Mouse (Mus musculus) left cerebral cortex, adult 2 months (tissue): ENCODE results near the gene Ptar1. TPM values are rescaled to one million over a fixed set of nuclear protein-coding genes. Genes with fewer than 3 reads are reported as not detected.

Experiments
- DNase-seq, 2 experiments: peaks; one replicate each; pipeline ENCODE4 v3.0.0; 2021 to 2022; ENCODE audit warnings: low spot score in 2 of 2, mixed read lengths in 1 of 2; ENCODE audit errors: extremely low spot score in 1 of 2
- H3K27ac ChIP-seq: fragments of 200-600 bp; 2 replicates; pipeline ENCODE4 v1.8.1; 2022
- H3K4me3 ChIP-seq: fragments of 200-600 bp; 2 replicates; pipeline ENCODE4 v1.8.1; 2022
- CTCF ChIP-seq: fragments of 200-600 bp; IDR thresholded peaks from 2 replicates; pipeline ENCODE4 v1.8.1; 2022; ENCODE audit warnings: antibody characterized with exemption, mild to moderate bottlenecking, moderate library complexity
- intact Hi-C: fragments of 180-260 bp; cut with DNase I; formaldehyde crosslinking; loops from one replicate; pipeline ENCODE4 v1.15.1; 2025
- total RNA-seq, 2 experiments: library from RNA; stranded (reverse); gene quantifications; 2 replicates each; pipeline ENCODE4 v1.2.3; 2021

Gene Ptar1
- total RNA-seq, 2 experiments from 2014 or later = 37.0 to 40.9 TPM

DNA sequence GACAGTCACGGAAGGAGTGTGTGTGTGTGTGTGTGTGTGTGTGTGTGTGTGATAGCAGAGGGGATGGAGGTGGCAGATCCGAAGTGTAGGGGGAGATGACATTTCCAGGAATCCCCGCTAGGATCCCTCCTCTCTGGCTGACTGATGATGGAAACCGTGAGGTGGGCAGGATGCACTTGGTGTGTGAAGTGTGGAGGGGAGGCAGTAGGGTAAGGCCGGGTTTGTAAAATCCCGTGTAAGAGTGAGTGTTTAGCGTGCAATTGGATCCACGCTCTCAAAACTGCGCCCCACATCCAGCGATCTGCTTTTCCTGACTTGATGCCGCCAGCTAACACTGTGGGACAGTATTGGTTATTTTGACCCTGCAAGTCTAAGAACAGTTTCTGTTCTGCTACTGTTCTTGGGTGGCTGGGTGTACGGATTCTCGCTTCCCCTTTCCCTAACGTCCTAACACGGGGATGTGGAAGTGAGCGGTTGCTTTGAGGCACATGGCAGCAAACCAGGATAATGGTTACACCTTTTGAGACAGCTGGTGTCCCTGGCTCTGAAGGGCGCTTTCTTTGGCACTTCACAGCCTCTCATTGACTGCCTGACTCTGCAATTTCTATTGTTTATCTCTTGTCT is 72.2 kb downstream of the Ptar1 start:
- H3K27ac ChIP-seq = peak overlapping the region; percentile 97
- no peak for TF ChIP-seq CTCF
- peak in 1 of 2 experiments; percentile 31 for DNase-seq
- intact Hi-C loops = loop anchor here (2.0 to 10.0 kb wide), 4 partner anchors 181 to 465 kb away; no protein-coding TSS in a partner anchor
- peak overlapping the region; percentile 83 for H3K4me3 ChIP-seq

DNA sequence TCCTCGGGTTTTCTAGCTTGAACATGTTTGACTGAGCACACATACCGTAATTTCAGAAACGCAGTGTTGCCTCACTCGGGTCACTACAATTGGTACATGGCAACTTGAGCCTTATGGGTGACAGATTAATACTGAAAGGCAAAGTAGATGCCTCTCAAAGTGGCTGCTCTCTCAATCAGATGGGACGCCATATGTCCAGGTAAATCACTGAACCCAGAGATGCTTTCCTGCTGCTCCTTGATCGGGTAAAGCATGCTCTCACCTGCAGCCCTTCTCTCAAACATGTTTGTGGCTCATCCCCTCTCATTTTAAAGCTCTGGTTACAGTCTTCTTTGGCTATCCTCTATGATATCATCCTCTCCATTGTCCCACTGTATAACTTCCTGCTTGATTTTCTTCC is 76.1 kb downstream of the Ptar1 start:
- no peak for DNase-seq
- intact Hi-C loops = no loop called here
- H3K4me3 ChIP-seq = no peak overlapping the region
- no peak overlapping the region for H3K27ac ChIP-seq
- TF ChIP-seq CTCF = no peak

DNA sequence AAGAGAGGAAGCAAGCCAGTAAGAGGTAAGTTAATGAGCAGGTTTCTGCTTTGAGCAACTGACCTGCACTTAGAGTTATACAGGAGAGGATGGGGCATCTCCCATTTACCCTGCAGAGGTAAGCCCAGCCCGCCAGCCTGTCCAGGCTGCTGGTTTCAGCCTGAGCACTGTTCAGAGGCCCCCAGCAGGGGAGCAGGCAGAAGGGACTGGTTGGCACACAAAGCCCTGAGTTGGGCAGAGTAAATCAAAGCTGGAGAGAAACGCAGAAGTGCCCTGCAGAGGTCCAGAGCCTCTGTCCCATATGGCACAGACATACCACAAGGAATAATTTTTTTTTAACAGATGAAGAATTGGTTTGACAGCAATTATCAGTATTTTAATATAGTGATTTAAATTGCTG is 76.8 kb downstream of the Ptar1 start:
- no peak overlapping the region for H3K27ac ChIP-seq
- intact Hi-C loops = no loop called here
- DNase-seq = no peak
- no peak overlapping the region for H3K4me3 ChIP-seq
- TF ChIP-seq CTCF = no peak

DNA sequence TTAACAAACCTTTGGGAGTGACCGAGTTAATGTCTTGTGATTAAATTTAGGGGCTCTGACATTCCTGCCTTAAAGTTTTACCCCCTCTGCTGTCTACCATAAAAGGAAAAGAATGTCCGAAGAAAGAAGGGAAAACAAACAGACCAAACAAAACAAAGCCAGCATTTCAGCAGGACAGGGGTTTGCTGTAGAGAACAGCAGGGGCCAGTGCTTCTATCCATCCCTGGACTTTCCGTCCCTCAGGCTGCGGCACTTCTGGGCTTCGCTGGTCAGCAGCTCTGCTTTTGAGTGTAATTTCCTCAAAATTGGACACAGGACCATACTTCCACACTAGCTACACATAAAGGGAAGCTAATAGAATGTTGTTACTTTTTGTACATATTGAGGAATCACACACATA is 81.6 kb downstream of the Ptar1 start:
- DNase-seq = no peak
- no peak overlapping the region for H3K4me3 ChIP-seq
- no peak overlapping the region for H3K27ac ChIP-seq
- intact Hi-C loops = no loop called here
- no peak for TF ChIP-seq CTCF

DNA sequence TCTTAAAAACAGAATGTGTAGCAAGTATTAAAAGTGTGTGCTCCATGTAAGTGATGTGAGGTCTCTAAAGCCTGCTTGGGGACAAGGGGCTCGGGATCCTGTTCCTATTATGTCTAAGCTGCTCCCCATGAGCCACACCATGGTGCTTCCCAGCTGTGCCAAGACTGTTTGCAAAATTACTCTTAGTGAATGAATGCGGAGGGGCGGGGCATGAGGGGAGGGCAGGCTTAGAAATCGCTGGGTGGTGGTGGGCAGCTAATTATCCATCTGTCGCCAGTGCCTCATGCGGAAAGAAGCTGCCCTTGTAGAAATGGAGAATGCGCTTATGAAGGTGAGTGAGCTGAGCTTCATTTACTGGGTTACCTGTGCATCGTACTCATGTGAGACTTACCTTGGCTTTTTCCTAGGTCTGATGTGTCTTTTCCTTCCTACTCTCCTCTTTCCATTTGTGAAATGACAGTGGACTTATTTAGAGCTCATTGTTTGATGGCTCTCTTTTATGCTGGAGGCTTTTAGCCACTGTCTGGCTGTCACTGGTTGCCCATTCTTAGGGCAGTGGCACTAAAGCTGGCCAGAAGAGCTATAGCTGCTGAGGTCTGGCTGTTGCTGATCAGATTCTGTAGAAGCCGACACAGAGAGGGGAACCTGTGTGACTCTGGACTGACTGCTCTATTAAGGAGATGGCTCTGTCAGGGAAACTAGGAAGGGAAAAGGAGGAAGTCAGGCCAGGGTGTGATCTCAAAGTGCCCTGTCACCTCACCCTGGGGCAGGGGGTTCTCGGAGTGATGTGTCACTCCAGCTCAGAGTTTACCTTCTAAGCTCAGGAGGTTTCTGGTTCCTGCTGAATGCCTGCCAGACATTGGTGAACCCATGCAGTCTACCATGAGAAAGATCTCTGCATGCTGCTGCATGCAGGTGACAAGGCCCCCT is 83.5 kb downstream of the Ptar1 start:
- DNase-seq = no peak
- intact Hi-C loops = no loop called here
- Histone ChIP-seq H3K27ac (no peak overlapping the region), H3K4me3 (no peak overlapping the region)
- TF ChIP-seq CTCF = no peak

DNA sequence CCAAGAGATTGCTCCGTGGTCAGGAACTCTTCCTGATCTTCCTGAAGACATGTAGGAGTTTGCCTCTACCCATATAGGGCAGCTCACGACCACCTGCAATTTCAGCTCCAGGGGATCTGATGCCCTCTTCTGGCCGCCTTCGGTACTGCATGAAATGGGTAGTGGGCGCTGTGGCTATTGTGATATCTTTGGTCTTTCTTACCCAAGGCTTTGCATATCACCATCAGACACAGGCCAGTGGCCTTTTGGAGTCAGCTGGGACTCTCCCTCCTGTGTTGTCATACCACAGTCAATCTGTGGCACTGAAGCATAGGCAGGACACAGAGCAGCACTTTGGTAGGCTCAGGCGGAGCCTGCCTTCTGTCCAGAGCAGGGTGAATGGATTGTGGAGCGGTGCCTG is 84.7 kb downstream of the Ptar1 start:
- Histone ChIP-seq H3K4me3 (no peak overlapping the region), H3K27ac (no peak overlapping the region)
- TF ChIP-seq CTCF = peak; percentile 45
- intact Hi-C loops = no loop called here
- no peak for DNase-seq

DNA sequence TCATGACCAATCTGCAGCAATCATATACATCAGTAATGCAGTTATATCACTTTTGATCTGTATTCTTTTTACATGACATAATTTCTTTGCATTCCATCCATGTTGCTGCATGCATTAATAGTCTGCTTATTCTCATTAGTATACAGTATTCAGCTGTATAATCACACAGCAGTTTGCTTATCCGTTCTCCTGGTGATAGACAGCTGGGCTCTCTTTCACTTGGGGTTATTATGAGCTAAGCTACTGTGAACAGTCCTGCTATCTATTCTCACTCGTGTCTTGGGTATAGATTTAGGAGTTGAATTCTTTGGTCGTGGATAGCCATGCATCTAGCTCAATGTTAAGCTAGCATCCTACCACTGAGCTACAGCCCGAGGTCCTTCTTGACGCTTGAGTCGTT is 88.1 kb downstream of the Ptar1 start:
- Histone ChIP-seq H3K27ac (no peak overlapping the region), H3K4me3 (no peak overlapping the region)
- DNase-seq = no peak
- no peak for TF ChIP-seq CTCF
- intact Hi-C loops = no loop called here

DNA sequence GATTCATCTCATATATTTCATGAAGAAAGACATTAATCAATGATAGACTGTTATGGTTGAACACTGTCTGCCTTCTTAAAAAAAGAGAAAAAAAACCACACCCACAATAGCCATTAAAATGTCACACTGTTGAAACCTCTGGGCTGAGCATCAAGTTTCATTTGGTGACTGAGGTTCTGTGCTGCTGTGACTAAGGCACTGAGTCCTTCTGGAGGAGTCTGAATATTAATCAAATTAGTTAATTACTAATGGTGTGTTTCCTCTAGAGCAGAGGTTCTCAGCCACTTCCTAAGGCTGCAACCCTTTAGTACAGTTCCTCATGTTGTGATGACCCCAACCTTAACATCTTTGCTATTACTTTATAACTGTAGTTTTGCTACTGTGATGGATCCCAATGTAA is 91.9 kb downstream of the Ptar1 start:
- no peak overlapping the region for H3K27ac ChIP-seq
- DNase-seq = no peak
- TF ChIP-seq CTCF = no peak
- H3K4me3 ChIP-seq = no peak overlapping the region
- intact Hi-C loops = no loop called here

DNA sequence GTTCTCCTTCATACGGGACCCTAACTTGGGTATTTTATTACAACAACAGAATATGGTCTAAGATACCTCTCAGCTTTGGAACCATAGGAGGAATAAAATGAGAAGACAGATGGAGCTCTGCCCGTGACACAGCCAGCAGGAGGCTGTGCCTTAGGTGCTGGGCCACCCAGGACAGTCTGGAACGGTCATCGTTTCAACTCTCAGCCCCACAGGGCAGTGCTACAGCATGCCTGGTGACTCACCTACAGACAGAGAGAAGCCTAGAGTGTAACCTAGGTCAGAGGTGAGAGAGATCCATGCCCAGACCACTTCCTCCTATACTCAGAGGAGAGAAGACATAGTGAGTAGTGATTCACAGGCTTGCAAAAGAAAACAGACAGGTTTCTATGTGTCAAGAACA is 92.9 kb downstream of the Ptar1 start:
- DNase-seq = no peak
- intact Hi-C loops = no loop called here
- no peak overlapping the region for H3K27ac ChIP-seq
- TF ChIP-seq CTCF = no peak
- no peak overlapping the region for H3K4me3 ChIP-seq

Other genes starting within 250 kb of the Ptar1 start
- 1 to 10 TPM; 1.2 to 1.4 TPM for gene Mamdc2, start 239.0 kb upstream of the Ptar1 start, total RNA-seq
- gene 1700028P14Rik, start 34.6 kb upstream of the Ptar1 start, total RNA-seq = 1 to 10 TPM; 1.4 to 1.9 TPM
- 100 to 1,000 TPM; 127 to 134 TPM for gene Apba1, start 71.5 kb downstream of the Ptar1 start, total RNA-seq